Mouse (Mus musculus): ENCODE results near the gene Ephb3.
A peak's percentile ranks its signal among the peaks of the same experiment; 100 is the strongest.
"Not testable (repeated sequence)": the region's sequence is repeated elsewhere in the genome, so short reads cannot be mapped to it uniquely, and the experiment has no call there.

Ephb3 gene

DNA sequence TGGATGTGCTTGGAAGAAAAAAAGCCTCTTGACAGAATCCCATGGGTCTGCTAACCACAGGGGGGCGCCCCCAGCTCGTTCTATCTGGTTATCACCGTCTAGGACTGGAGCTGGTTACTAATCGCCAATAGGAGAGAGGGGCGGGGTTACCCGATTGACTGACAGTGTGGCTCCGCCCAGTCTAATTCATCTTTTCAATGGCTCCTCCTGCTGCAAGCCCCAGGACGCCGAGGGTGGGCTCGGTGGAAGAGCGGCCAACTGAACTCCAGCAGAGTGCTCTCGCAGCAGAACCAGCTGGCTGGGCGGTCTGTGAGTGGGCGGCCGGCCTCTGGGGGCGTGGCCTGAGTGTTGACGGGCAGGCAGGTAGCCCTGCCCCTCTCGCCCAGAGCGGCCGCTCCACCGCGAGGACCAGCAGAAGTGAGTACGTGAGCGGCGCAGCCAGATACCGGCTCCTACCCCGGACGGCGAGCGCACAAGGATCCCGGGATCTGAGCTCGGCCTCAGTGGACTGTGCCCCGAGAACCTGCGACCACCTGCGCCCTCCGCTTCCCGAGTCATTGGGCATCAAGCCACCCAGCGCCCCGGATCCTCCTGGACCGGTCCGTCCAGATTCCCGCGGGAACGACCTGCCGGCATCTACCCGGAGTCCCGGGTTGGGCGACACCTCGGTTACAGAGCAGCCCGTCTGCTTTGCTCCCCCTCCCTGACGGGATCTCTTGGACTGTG lies at the start of gene Ephb3:
Gene Ephb3 (plus strand): TSS at position 389 of the 726 bp plus-strand sequence.
- peak; percentile 100 for DNase-seq

DNA sequence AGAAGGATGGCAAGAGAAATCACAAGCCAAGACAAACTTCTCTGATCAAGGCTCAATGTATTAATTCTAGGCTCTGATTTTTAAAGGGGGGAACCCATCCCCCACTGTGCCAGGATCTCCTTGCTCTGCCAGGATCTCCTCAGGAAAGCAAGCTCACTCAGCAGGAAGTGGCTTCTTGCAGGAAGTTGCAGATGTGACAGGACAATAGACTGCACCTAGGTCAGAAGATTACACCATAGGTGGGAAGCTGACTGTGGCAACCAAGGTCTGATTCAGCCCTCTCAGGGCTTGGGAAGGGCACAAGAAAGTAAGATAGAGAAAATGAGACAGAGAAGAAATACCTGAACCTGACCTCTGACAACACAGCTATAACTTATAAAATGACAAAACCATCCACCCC lies 48.3 kb upstream of the Ephb3 start:
- not testable (repeated sequence) for DNase-seq

DNA sequence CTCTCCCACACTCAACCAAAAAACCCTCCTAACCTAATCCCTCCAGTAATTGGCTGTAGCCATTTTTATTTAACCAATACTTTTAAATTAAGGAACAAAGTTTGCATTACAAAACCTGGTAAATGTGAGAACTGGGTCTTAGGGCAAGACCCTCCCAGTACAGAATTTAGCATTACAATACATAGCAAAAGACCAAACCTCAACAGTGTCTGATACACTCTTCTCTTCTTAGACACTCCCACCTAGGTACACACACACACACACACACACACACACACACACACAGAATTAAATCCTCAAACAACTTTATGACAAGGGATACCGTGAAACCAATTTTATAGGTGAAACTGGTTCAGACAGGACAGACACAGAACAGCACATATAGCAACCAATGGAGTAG lies 45.3 kb upstream of the Ephb3 start:
- DNase-seq = not testable (repeated sequence)

DNA sequence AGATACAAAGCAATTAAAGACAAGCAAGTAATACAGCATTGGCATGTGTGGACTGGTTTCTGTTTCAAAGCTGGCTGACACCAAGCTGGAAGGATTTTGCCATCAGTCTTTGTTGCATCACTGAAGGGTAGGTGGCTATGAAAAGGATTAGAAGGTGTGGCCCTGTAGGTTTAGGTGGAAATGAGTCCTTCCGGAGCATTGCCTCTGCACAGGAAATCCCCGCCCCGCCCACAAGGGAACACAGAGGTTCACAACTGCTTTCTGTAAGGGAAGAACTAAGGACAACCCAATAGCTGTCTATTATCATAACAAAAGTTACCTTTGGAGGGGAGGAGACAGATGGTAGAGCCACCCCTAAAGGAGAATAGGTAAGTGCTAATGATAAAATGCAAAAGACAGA lies 41.1 kb upstream of the Ephb3 start:
- DNase-seq = not testable (repeated sequence)

DNA sequence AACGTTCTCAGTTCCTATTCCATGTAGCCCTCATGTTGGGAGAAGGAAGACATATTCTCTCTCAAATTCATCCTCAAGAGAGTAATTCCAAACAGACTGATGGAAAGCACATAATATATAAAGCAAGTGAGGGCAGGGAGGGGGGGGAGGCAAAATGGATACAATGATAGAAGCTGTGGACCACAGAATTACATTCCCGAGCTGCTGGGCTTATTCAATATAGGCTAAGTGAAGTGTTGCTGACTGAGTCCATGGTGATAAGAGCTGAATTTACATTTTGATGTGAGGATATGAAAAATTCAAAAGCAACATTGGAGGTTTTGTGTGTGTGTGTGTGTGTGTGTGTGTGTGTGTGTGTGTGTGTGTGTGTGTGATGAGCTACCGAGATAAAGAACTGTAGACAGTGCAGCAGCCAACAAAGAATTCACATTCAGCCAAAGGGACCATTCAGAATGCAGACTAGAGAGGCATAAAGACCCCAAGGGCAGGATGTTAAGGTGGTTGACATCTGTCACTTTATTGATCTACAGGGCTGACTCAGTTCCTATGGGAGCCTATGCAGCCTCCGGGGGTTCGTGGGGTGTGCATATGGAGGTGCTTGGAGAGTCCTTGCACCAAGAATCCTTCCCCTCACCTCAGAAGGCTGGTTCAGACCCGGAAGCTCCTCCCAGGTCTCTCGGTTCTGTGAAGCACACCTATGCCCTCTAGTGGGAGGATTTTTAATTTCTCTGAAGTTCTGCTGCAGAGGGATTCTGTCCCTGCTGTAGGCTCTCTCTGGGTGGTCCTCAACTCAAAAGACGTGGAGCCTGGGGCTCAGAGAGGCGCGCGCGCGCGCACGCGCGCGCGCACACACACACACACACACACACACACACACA lies 39.0 kb upstream of the Ephb3 start:
- peak; percentile 5 for DNase-seq

DNA sequence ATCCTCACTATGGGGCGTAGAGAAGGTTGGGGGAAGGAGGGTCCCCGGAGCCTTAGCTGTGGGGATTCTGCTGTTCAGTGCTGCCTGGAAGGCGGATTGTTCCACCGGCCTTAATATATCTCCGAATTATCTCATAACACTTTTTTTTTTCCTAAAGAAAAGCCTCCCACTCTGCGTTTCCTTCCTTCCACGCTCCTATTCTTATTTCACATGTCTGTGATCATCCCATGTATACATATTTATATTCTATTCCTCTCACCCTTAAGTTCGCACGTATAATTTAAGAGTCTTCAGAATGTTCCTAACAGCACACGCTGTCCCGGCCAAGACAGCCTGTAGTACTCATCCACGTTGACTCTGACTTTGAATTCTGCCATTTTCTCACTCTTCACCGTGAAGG lies 35.8 kb upstream of the Ephb3 start:
- DNase-seq = no peak

DNA sequence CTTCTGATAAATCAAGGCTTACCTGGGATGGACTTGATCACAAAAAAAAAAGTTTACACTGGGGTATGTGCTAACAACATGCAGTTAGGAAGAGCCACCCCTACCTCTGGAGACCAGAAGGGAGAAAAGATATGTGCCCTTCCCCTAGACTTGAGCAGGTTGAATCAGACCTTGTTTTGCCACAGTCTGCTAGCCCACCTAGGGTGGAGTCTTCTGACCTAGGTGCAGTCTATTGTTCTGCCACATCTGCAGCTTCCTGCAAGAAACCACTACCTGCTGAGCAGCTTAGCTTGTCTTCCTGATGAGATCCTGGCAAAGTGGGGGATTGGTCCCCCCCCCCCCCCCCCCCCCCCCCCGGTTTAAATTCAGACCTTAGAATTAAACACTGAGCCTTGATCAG lies 29.3 kb upstream of the Ephb3 start:
- DNase-seq = no peak

DNA sequence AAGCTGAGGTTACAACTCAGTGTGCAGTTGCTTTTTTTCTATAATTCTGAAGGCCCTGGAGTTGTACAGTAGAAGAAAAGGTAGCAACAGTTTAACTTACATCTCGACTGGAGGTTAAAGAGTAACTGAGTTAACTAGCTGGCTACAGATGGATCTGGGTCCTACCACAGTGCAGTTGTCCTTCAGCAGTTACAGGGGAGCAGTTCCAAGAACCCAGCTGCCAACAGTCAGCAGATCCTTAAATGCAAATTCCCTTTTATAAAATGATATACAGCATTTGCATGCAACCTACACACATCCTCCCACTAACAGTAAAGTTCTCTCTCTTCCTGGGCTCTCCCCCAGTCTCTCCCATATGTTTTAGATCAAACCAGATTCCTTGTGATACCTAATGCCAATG lies 22.4 kb upstream of the Ephb3 start:
- no peak for DNase-seq

DNA sequence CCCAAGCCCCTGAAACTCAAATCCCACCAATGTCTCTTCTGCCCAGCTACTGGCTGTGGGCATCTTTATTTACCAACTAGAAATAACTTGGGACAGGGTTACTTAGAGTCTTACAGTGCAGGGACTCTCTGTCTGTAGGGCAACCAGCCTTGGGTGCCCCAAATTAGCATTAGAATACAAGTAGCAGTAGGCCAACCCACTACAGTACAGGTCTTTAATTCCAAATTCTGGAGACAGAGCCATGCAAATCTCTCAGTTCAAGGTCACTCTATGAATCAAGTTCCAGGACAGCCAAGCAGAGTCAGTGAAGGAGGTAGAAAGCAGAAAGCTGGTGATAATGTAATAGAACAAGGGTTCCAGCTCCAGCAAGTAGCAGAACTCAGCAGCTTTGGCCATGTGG lies 19.9 kb upstream of the Ephb3 start:
- DNase-seq = no peak

DNA sequence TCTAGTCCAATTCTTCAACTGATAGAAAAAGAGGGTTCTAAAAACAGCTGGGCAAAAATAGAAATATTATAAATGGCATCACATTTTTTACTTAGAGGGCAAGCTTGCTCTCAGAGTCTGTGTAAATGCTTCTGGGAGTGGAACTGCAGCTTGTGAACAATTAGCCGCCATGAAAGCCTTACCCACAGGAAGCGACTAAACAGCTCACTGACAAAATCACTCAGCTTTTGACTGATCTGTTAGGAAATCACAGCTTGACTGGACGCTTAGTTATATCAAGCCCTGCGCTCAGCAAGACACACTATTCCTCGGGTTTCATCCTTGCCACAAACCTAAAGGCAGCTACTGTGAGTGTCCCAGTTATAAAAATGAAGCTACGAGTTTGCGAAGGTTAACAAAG lies 17.0 kb upstream of the Ephb3 start:
- no peak for DNase-seq

DNA sequence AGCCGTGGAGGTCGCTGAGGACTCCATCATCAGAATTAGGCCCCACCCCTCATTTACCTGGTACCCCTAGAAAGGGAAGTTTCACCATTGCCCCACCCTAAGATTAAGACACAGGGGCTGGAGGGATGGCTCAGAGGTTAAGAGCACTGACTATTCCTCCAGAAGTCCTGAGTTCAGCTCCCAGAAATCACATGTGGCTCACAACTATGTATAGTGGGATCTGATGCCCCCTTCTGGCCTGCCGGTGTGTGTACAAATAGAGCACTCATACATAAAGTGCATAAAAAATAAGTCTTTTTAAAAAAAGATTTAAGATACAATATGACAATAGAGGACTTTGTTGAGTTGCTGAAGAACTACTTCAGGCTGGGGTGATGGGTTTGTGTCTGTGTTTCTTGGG lies 16.2 kb upstream of the Ephb3 start:
- no peak for DNase-seq

DNA sequence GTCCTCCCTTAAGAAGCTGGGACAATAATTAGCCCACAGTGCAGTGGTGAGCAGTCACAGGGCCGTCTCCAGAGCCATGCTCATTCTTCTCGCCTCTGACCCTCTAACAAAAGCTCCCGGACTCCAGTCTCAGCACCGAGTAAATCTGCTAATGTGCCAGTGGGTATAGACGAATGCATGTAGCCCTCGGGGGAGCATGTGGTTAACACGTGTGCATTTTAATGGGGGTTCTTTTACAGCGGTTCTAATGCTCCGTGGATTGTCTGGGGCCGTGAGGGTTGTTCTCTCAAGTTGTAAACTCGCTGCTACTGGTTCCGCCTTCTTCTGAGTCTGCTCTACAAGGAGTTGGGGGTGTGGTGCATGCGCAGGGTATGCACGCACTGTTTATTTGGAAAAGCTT lies 13.0 kb upstream of the Ephb3 start:
- no peak for DNase-seq

DNA sequence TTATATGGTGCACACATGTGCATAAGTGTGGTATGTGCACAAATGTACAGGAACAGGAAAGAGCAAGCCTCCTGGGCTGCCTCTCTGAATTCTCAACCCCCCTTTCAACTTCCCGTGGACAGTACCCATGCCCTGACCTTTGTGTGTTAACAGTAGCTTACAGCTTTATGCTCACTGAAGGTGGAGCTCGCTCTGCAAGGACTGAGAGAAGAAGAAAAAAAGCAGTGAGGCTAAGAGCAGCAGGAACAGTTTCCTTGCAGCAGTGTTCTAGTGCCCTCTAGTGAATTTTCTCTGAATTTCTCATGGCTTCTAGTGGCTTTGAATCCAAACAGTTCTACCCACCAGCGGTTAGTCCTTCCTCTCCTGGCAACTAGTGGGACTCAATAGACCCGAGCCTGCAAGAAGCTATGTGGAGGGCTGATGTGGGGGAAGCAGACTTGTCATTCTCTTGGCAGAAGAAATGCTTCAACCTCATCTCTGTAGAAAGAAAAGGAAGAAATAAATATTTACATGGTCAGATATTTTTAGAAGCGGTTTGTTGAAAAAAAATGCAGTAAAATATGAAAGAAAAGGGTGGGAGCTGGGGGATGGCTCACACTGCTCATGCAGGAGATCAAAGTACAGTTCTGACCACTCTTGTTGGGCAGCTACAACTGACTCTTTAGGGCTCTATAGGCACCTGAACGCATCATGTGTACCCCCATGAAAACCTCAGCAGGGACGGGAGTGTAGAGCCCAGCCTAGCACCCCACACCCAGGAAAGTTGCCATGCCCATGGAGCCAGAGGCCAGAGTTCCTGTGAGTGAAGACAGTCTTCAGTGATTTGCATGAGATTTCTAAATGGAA lies 11.8 kb upstream of the Ephb3 start:
- DNase-seq = no peak

DNA sequence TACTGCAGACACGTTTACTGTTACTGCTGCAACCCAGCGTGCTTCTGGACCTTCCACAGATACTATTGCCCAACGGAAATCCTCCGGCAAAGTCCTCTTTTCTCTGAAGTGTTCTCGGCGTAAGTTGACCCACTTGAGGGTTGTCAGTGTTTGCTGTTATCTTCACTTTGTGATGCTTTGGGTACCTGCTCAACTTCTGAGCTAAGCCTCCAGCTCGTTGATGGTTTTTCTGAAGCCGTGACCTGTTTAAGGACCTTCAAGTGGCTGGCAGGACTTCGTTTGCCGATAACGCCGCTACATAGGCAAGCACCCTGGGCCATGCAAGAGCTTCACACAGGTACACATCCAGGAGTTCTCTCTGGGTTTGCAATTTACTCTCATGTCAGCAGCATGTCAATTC lies 10.4 kb upstream of the Ephb3 start:
- no peak for DNase-seq

DNA sequence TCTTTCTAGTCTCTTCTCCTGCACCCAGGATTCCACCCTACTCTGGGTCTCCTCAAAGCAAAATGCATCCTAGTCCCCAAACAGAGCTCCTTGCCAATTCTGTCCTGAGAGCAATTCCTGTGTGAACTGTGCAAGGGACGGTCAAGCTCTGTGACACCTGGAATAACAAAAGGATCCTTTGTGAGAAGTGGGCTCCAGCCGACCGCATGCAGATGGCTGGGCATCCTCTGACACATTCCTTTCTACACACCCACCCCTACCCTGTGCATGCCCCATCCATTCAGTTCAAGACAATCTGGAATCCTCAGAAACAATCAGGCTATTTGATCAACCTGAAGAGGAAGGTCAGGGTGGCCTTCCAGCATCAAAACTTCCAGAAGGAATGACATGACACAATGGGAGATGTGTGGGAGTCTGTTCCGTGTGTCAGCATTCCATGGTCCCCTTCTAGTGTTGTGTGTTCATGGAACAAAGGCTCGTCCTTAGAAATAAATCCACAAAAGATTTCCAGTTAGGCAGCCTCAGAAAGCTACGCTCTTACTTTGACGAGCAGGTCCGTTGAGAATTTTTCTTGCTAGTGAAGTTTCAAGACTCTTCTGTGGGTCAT lies 9.2 kb upstream of the Ephb3 start:
- DNase-seq = no peak

DNA sequence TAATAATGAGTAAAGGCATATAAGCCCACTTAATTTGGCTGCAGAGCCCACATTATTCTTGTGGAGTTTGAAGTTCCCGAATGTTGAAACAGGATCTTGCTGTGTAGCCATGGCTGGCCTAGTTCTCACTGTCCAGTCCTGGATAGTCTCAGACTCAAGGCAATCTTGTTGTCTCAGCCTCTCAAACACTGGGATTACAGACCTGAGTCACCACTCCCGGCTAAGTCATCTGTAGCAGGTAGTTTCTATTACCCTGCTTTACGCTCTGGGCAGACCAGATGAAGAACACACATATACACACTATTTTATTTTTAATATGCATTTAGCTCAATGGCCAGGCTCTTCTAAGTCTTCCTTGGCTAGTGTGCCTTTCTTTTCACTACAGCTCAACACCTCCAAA lies 8.0 kb upstream of the Ephb3 start:
- DNase-seq = no peak

DNA sequence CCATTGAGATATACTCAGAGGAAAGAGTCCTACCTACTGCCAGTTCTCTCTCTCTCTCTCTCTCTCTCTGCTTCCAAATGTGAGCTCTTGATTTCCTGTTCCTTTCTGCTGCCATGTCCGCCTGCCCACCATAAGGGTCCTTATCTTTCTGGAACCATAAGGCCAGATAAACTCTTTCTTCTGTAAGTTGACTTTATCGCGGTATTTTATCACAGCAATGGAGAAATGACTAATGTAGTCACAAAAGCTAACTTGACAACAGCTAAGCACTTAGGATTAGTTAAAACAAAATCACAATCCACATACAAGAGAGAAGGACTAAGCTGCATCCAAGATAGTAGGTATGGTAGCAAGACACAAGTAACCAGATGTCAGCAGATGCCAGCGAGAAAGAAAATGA lies 7.0 kb upstream of the Ephb3 start:
- DNase-seq = no peak

DNA sequence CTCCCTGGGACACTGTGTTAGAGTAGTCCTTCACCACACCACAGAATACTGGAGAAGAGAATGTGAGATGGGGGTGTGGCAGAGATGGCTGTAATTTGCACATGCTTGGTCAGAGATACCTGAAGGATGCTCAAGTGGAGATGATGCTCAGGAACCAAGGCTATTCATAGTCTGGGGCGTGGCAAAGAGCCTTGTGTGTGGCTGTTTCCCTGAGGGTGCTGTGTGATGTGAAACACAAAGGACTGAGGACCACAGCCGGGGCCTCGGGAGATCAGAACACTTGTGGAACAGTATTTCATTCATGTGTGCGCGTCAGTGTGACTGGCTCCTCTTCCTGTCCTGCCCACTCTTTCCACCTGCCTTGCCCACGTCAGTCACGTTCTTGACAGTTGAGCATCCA lies 6.5 kb upstream of the Ephb3 start:
- DNase-seq = no peak

DNA sequence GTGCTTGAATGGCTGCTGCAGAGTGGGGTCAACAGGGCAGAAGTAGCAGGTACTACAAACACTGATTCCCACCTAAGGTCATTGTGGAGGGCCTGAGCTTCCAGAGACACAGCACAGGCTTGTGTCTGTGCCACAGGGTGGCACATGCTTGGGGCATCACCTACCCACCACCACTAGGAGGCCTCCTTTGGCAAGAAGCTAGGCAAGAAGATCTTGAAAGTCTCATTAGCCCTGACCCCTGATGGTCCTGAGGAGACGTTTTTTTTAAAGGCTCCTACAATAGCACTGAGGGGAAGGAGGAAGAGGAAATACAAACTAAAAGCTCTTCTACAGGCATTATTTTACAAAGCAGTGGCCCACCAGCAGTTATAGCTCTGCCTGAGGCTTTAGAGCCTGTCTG lies 6.0 kb upstream of the Ephb3 start:
- no peak for DNase-seq

DNA sequence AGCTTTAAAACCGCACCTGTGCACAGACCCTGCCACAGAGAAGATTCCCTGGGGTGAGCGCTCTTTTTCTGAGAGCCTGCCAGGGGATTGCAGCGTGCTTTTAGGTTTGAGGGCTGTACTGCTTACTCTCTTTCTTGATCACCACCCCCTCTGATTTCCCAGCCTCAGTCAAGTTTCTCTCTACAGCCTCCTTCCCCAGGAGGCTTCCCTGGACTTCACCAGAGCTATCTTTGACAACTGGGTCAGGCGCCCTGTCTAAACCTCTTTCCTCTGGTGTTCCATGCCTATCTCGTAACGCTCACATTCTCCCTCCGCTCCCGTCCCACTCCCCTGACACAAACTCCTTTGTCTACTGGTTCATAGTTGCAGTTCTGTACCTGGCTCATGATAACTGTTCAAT lies 5.1 kb upstream of the Ephb3 start:
- DNase-seq = no peak

DNA sequence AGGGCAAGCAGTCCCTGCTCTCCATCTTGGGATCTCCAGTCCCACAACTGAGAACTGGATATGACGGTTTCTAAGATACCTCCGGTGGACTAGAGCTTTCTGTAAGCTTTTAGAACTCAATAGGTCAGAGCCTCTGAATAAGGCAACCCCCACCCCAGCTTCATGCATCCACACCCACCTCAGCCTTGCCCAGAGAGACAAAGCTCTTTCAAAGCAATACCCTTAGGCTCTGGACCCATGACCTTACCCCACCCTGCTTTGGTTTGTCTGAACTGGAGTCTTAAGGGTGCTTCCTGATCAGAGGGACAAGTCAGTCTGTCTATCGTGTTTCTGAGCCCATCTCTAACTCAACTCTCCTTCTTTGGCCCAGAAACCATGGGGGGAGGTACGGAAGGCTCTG lies 1.8 kb upstream of the Ephb3 start:
- DNase-seq = no peak

DNA sequence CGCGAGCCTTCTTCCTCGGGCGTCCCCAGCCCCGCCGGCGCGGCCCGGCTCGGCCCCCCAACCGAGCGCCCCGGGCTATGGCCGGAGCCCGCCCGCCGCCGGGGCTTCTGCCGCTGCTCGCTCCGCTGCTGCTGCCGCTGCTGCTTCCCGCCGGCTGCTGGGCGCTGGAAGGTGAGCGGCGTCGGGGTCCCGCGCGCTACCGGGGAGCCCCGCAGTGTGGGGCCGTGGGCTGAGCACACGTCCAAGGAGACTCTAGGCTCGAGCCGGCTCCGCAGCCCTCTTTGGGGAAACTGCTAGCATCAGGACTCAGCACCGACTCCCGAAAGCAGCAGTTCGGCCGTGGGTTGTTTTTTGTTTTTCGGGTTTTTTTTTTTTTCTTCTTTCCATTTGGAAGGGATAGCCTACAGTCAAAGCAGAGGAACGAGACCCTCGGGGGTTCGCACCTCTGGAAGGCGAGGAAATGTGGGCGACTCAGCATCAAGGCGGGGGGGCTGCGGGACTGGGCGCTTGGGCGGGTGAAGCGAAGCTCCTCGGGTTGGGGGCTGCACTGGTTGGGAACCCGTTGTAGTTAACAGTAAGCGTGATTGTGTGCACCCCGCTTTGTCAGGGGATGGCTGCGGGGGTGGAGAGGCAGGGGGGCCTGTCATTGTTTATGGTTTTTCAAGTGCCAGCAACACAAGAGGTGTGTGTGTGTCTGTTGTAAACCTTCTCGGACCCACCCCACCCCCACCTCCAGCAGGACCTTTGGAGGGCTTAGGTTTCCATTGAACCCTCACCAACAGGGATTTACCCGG lies 735 bp downstream of the Ephb3 start:
- DNase-seq = no peak

All from right cerebral cortex, postnatal 4 days (tissue).